ENCODE assay signal across 17 mouse cellular contexts in the genomic region with DNA sequence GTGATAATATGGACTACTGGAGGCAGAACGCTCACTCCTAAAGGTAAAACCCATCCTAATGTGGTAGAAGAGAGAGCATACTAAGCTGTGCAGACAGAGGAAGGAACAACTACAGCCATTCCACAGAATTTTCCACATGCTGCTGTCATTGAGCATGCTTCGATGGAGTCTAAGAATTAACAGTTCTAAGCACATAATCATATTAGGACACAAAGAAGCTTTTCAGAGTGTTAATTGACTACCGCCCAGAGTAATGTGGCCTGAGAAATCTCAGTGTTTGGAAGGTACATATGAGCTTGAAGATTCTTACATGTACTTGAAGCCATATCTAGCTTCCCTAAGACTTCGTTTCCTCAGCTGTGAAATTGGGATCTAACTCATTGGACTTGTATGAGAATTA.
"Had no signal": no experiment of that assay in that cellular context is flagged by ENCODE, and none has a peak within 500 bp of the region (broad histone marks: within the 10 kb centered on the region; RNA-seq: fewer than 3 reads in every experiment).

No protein-coding gene starts in this region.

- ATAC-seq: liver, embryonic 12.5 days; liver, postnatal 0 days; lung, postnatal 0 days; midbrain, embryonic 13.5 days; midbrain, embryonic 15.5 days; midbrain, embryonic 16.5 days had no signal

- DNase-seq: left cerebral cortex, postnatal 4 days; liver; liver, embryonic 13.5 days; liver, postnatal 0 days; lung, adult 18-20 months; lung, adult 2 months; lung, embryonic 14.5 days; lung, postnatal 10 days; lung, postnatal 14 days; lung, postnatal 36 days; lung, postnatal 4 days; midbrain, embryonic 14.5 days had no signal
